Mouse (Mus musculus): ENCODE measurements at regions not wholly inside any gene's neighbourhood (a gene's known extent, or its start where the extent isn't known, plus 50 kb on each side); places are given as distances from the start of the nearest gene placed in this dataset.

GRCm38 (mm10) chr11:114233636-114234541 lies 167.0 kb upstream of the Sdk2 start:
- intact Hi-C loops (cut with DNase I) = no loop called here
- no peak for DNase-seq

GRCm38 (mm10) chr11:114231841-114232240 lies 165.0 kb upstream of the Sdk2 start:
- intact Hi-C loops (cut with DNase I) = no loop called here
- DNase-seq = peak in 1 of 2 experiments; percentile 10

- peak in 1 of 2 experiments; percentile 7 for DNase-seq
- intact Hi-C loops (cut with DNase I) = no loop called here
Measured at GRCm38 (mm10) chr11:114229763-114230162, 162.9 kb upstream of the Sdk2 start.

GRCm38 (mm10) chr11:114229196-114229595 lies 162.3 kb upstream of the Sdk2 start:
- no peak for DNase-seq
- intact Hi-C loops (cut with DNase I) = no loop called here

GRCm38 (mm10) chr11:114226553-114226952 lies 159.7 kb upstream of the Sdk2 start:
- no peak for DNase-seq
- intact Hi-C loops (cut with DNase I) = no loop called here

GRCm38 (mm10) chr11:114224706-114225105 lies 157.9 kb upstream of the Sdk2 start:
- intact Hi-C loops (cut with DNase I) = no loop called here
- no peak for DNase-seq

- intact Hi-C loops (cut with DNase I) = no loop called here
- no peak for DNase-seq
Measured at GRCm38 (mm10) chr11:114223061-114223460, 156.2 kb upstream of the Sdk2 start.

- no peak for DNase-seq
- intact Hi-C loops (cut with DNase I) = no loop called here
Measured at GRCm38 (mm10) chr11:114220466-114220865, 153.6 kb upstream of the Sdk2 start.

- intact Hi-C loops (cut with DNase I) = no loop called here
- DNase-seq = no peak
Measured at GRCm38 (mm10) chr11:114218732-114219506, 152.1 kb upstream of the Sdk2 start.

- no peak for DNase-seq
Measured at GRCm38 (mm10) chr11:114217245-114217757, 150.5 kb upstream of the Sdk2 start.

GRCm38 (mm10) chr11:114216493-114216892 lies 149.6 kb upstream of the Sdk2 start:
- intact Hi-C loops (cut with DNase I) = no loop called here
- no peak for DNase-seq

More at GRCm38 (mm10) chr11:114217245-114217757, 150.5 kb upstream of the Sdk2 start:
- intact Hi-C loops (cut with DNase I) = no loop called here

GRCm38 (mm10) chr11:114215256-114215655 lies 148.4 kb upstream of the Sdk2 start:
- no peak for DNase-seq
- intact Hi-C loops (cut with DNase I) = no loop called here

GRCm38 (mm10) chr11:114212136-114212535 lies 145.3 kb upstream of the Sdk2 start:
- intact Hi-C loops (cut with DNase I) = no loop called here
- DNase-seq = no peak

GRCm38 (mm10) chr11:114205192-114205591 lies 138.3 kb upstream of the Sdk2 start:
- peak in 1 of 2 experiments; percentile 18 for DNase-seq
- intact Hi-C loops (cut with DNase I) = loop anchor here (5.0 to 10.0 kb wide), 2 partner anchors 77 to 260 kb away; no protein-coding TSS in a partner anchor

GRCm38 (mm10) chr11:114203416-114203815 lies 136.6 kb upstream of the Sdk2 start:
- no peak for DNase-seq
- intact Hi-C loops (cut with DNase I) = loop anchor here (10.0 kb wide), 1 partner anchor 261 kb away; no protein-coding TSS in a partner anchor

- intact Hi-C loops (cut with DNase I) = loop anchor here (10.0 kb wide), 1 partner anchor 262 kb away; no protein-coding TSS in a partner anchor
- DNase-seq = no peak
Measured at GRCm38 (mm10) chr11:114202486-114202885, 135.6 kb upstream of the Sdk2 start.

GRCm38 (mm10) chr11:114199081-114199586 lies 132.3 kb upstream of the Sdk2 start:
- intact Hi-C loops (cut with DNase I) = no loop called here

GRCm38 (mm10) chr11:114198317-114199032 lies 131.6 kb upstream of the Sdk2 start:
- intact Hi-C loops (cut with DNase I) = no loop called here

More at GRCm38 (mm10) chr11:114199081-114199586, 132.3 kb upstream of the Sdk2 start:
- no peak for DNase-seq

GRCm38 (mm10) chr11:114195291-114195690 lies 128.4 kb upstream of the Sdk2 start:
- intact Hi-C loops (cut with DNase I) = no loop called here
- no peak for DNase-seq

More at GRCm38 (mm10) chr11:114198317-114199032, 131.6 kb upstream of the Sdk2 start:
- peak; percentile 89 to 97 for DNase-seq
